Mouse (Mus musculus): ENCODE measurements at regions not wholly inside any gene's neighbourhood (a gene's known extent, or its start where the extent isn't known, plus 50 kb on each side); places are given as distances from the start of the nearest gene placed in this dataset.

- intact Hi-C loops (cut with DNase I) = no loop called here
- no peak for DNase-seq (ENCODE audit: low spot score in 2 of 2)
These were observed 1242.3 kb downstream of the Hace1 start for GRCm38 (mm10) chr10:46819965-46820364.

GRCm38 (mm10) chr10:46823837-46824236 lies 1246.2 kb downstream of the Hace1 start:
- no peak for DNase-seq (ENCODE audit: low spot score in 2 of 2)
- intact Hi-C loops (cut with DNase I) = no loop called here

GRCm38 (mm10) chr10:46826012-46826411 lies 1248.4 kb downstream of the Hace1 start:
- intact Hi-C loops (cut with DNase I) = no loop called here
- no peak for DNase-seq (ENCODE audit: low spot score in 2 of 2)

- peak; percentile 14 to 40 for DNase-seq (ENCODE audit: low spot score in 2 of 2)
- intact Hi-C loops (cut with DNase I) = no loop called here
These were observed 1249.0 kb downstream of the Hace1 start for GRCm38 (mm10) chr10:46826639-46827038.

- intact Hi-C loops (cut with DNase I) = no loop called here
- DNase-seq (ENCODE audit: low spot score in 2 of 2) = peak in 1 of 2 experiments; percentile 24
These were observed 1249.6 kb downstream of the Hace1 start for GRCm38 (mm10) chr10:46827109-46827812.

GRCm38 (mm10) chr10:46828164-46828563 lies 1250.5 kb downstream of the Hace1 start:
- intact Hi-C loops (cut with DNase I) = no loop called here
- DNase-seq (ENCODE audit: low spot score in 2 of 2) = no peak

- no peak for DNase-seq (ENCODE audit: low spot score in 2 of 2)
- intact Hi-C loops (cut with DNase I) = no loop called here
These were observed 1268.1 kb downstream of the Hace1 start for GRCm38 (mm10) chr10:46845578-46846314.

All from left cerebral cortex, postnatal 25 days (tissue).